Mouse (Mus musculus) adrenal gland, postnatal 14 days (tissue): Measurements from ENCODE around the gene Scaf4. TPM values are rescaled to one million over a fixed set of nuclear protein-coding genes. Genes with fewer than 3 reads are reported as not detected.

Experiments used
- DNase-seq: peaks from one replicate; pipeline ENCODE4 v3.0.0; 2021; ENCODE audit warnings: mixed read lengths
- total RNA-seq: library from RNA; stranded (reverse); gene quantifications from 2 replicates; pipeline ENCODE4 v1.2.3, GENCODE M21; 2021

Gene Scaf4
- total RNA-seq, 1 experiment from 2014 or later, result 46.8 TPM

DNA sequence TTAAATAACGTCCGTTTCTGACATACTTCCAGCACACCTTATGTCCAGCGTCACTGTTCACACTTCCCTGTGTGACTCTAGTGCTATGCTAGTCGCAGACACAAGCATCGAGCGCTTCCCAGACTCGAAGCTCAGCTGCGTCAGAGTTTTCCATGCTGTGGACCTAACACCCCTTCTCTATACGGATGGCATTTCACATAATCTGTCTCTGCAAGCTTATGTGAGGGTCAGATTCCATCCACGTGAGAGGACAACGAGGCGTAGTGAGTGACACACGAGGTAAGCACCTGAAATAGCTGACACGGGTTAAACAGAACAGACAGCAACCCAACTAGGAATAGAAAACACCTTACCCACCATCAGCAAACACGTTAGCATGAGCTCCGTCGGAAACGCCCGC, 82.2 kb downstream of the Scaf4 start:
- DNase-seq, result no peak

DNA sequence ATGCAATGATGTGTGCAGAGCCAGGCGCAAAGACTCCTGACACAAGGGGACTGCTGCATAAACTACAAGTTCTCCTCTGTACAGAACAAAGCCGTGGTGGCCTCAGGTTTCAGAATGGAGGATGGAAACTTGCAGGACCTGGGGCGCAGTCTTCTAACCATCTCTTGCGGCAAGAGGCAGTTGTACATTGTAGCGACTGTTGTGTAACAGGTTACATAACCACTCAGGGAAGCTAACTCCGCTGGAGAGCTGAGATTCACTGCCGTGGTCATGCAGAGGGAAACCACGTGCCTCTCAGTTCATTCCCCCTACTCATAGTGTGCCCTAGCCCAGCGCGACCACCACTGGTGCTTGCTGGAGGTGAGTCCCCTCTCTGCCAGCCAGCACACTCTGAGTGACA, 85.1 kb downstream of the Scaf4 start:
- DNase-seq, result no peak

DNA sequence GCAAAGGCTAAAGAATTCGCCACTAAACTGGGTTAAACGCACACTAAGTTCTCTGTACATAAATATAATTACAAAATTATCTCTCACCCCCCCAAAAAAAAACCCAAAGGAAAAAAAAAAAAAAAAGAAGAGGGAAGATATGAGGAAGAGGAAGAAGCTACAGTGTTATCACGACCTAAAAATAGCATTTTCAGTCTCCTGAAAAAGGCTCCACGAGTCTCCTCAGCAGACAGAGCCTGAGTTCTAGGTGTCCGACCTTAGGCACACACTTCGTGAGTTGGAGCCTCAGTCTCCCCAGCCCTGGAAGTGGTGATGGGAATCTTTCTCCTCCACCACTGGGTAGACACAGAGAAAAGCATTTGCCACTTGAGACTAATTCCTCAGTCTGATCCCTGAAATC, 85.7 kb downstream of the Scaf4 start:
- DNase-seq, result no peak

DNA sequence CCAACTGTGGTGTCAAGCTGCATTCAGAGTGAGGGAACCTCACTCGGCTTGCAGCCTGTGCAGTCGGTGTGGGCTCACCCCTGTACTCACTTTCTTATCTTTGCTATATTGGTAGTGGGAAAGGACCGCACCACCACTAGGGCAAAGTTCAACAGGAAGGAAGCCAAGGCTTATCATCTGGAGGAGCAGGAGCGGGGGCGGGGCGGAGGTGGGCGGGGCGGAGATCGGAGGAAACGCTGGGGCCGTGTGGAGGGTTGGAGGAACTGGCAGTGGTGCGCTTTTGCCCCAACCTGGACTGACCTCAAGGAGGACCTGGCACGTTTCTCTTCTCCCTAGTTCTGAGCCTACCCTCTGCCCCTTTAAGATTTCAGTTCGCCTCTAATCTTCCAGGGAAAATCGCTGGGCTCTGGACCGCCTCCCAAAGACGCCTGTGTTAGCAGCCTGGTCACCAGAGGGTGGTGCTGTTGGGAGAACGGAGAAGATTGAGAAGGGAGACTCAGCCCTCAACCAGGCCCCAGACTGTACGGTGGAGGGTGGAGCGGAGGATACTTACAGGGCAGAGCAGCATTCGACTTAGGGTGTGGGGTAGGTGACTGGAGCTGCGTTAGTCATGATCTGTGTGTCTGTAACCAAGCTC, 86.8 kb downstream of the Scaf4 start:
- DNase-seq, result peak; percentile 90

DNA sequence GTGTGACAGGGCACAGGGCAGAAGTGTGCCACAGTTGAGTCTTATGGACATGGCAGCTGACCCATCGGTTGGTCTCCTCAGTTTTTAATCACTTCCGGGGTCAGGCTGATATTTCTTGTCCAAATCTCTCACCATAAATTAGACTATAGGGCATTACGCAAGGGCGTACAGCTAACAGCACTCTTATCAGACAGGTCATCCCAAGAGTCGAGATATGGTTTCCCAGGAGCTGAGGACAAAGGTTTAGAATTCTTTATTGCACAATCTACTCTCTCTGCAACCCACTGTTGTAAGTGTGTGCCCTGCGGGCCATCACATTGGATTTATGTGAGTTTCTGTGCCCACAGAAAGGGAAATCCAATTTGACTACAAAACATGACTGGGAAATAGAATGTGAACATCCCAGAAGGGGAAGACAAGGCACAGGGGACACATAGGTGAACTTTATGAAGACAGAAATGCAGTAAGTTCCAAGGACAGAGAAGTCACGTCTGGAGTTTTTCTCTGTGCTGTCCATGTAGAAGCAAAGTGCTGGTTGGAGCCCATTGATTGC, 87.5 kb downstream of the Scaf4 start:
- no peak for DNase-seq

DNA sequence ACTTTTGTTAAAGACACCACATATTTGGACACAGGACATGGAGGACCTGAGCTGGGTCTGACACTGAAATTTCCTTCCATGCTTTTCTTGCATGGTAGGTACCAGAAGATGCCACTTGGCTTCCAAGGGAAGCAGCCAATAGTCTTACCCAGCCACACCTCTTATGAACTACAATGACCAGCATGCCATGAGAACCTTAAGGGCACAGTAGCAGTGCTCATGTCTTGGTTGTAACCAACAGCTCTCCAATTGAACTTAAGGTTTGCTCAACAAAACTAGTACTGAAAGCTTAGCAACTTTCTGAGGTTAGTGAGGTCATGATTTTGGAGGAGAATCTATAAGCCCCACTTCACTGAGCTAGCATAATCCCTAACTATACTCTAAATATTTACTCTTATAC, 90.6 kb downstream of the Scaf4 start:
- no peak for DNase-seq

DNA sequence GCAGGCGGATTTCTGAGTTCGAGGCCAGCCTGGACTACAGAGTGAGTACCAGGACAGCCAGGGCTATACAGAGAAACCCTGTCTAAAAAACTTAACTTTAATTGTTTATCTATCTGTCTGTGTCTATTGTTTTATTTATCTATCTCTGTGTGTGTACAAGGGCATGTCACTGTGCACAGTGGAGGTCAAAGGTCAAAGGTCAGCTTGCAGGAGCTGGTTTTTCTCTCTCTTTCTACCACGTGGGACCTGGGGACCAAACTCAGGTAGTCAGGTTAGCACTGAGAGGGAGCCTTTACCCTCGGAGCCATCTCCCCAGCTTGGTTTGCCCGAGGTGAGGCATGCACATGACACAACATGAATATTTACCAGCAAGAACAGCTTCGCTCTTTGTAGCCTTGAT, 93.0 kb downstream of the Scaf4 start:
- DNase-seq, result no peak

DNA sequence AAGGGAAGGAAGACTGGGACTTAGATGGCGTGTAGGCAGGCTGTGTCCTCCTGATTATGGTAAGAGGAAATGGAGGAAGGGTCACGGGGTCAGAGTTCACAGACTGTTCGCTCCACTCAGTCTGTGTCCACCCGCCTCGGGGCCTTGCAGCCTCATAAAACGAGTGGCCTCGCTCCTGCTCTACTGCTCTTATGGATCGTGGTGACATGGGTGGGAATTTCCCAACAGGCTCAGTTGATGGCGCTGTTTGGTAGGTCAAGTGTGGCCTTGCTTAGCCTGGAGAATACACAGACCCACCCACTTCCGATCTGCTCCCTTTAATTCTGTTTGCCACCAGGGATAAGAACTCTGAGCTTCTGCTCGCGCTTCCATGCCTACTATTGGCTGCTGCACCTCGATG, 96.8 kb downstream of the Scaf4 start:
- peak; percentile 75 for DNase-seq

DNA sequence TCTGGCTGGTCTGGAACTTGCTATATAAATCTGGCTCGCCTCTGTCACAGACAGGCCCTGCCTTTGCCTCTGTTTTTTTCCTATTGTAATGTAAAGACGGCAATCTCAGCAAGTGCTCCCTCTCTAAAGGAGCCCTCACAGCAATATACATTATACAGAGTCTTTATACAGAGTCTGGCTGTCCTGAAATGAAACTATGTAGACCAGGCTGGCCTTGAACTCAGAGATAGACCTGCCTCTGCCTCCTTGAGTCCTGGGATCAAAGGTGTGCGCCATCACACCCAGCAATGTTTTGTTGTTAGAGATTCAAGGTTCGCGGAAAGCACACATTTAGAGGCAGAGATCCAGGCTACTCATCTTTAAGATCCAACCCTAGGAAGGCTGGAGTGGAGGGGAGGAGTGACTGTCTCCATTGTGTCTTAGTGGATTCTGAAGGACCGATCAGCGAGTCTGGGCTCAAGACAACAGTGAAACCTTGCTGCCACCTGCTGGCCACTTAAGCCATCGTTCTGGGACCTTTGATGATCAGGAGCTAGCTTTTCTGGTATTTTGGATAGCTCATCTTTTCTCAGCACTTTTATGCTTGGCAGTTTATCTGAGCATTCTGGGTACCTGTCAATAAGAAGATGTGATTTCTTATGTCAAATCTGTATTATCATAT, 98.2 kb downstream of the Scaf4 start:
- DNase-seq, result peak; percentile 87

DNA sequence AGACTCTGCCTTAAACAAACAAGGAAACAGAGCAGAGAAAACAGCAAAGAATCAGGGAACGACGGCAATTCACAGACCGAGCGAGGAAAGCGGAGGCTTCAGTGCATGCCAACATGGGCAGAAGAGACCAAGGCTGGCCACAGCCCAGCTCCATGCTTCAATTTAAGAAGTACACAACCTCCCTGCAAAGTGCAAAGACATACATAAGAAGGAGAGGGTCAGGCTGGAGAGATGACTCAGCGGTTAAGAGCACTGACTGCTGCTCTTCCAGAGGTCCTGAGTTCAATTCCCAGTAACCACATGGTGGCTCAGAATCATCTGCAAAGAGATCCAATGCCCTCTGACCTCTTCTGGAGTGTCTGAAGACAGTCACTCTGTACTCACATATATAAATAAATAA, 100.2 kb downstream of the Scaf4 start:
- DNase-seq, result no peak

DNA sequence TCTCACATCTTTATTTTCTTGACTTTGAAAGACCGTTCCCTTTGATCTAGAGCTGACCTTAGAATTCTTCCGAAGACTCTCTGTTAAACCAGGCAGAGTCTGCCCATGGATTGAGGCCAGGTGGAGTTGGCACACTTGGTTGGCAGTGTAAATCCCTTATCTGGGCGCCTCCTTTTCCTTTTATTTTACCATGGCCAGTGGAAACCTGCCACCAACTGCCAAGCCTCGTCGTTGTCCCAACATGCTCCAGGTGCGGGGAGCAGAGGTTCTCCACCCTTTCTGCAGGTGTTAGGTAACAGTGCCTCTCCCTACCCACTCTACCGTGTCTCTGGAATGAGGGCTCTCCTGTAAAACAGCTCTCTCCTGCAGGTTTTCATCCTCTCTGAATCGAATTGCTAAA, 102.6 kb downstream of the Scaf4 start:
- DNase-seq, result peak; percentile 66

DNA sequence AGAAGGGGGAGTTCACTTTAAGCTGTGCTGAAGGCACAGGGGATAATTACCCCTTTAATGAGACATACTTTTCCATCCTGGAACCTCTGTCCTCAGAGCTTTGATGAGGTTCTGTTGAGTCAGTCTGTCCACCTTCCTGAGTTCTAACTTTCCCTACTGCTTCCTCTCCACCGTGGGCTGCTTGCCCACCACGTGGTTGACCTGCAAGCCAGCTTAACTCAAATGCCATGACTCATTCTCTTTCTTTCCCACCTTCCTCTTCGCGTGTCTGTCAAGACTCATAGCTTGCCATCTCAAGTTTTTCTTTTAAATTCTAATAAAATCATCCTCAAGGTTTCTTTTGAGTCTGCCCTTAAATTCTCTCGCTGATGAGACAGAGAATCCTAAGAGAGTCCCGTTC, 103.3 kb downstream of the Scaf4 start:
- DNase-seq, result no peak

DNA sequence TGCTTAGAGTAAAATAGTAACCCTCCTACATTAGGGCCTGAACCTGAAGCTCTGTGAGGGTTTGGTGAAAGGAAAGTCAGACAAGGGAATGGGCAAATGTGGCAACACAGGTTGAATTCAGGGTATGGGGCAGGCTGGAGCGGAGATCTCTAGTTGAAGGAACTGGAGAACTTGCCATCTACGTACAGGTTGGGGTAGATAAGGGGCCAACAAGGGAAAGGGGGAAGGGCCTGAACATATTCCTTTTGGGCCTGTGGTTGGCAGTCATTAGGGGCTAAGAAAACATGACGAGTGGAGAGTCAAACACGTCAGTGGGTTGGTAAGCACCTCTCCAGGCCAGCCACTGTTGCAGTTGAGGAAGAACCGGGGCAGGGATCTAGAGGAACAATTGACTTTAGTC, 104.4 kb downstream of the Scaf4 start:
- no peak for DNase-seq

DNA sequence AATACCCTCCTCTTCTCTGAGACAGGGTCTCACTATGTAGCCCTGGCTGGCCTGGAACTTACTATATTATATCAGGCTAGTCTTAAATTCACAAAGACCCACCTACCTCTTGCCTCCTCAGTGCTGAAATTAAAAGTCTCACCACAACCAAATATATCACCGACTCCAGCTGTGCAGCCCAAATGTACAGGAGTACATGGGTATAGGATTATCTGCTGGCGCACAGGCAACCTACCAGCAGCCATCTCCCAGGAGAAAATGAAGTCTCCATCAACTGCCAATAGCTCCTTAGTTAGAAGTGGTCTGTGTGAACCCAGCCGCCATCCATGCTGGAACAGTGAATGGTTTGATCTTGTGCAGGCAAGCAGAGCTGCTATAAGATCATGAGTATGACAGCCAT, 105.9 kb downstream of the Scaf4 start:
- DNase-seq, result no peak

DNA sequence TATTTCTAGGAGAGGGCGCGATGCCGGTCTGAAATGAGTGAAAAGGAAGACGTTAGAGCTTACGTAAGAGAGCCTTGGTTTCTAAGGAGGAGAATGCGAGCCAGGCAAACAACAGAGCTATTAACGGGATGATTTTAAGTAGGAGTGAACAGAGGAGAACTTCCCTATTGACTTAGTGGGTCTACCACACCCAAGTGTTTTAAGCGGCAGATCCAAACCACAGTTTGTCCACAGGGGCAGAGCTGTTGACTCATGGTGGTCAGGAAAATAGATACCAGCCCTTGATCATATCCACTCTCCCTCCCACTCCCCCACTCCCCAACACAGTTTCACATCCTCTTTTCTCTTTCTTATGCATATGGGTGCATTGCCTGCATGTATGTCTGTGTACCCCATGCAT, 106.9 kb downstream of the Scaf4 start:
- no peak for DNase-seq

DNA sequence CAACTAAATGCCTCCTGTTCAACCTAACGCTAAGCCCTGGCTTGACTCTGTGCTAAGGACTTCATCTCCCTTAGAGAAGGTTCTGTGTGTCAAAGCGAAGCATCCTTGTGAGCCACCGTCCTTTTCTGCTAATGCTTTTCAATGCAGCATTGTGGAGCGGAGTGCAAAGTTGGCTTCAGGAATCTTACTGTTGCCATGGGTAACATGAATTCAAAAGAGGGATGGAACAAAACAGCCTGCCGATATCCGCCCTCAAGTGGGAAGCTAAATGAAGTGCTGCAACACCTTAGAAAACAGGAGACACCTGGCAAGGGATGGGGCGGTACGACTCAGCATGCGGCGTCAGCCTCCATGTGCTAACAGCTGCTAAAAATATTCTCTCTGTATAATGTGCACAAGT, 107.8 kb downstream of the Scaf4 start:
- DNase-seq, result no peak

Other genes with a start within 250 kb of the Scaf4 start
- gene Tiam1, start 140.7 kb downstream of the Scaf4 start, total RNA-seq, result 64.1 and 72.8 TPM in 2 replicates
- 1,154 and 1,200 TPM in 2 replicates for gene Sod1, start 63.7 kb downstream of the Scaf4 start, total RNA-seq
- 4.8 and 6.2 TPM in 2 replicates for gene Hunk, start 101.5 kb upstream of the Scaf4 start, total RNA-seq